Mouse (Mus musculus) erythroblast, adult 5-6 weeks (primary cell): ENCODE measurements around the gene Ago1. TPM values are rescaled to one million over a fixed set of nuclear protein-coding genes. Genes with fewer than 3 reads are reported as not detected.

Experiments
- ATAC-seq: replicated peaks from 2 replicates; pipeline ENCODE4 v1.8.0; 2016; ENCODE audit warnings: moderate number of reproducible peaks, mild to moderate bottlenecking, moderate TSS enrichment, inconsistent platforms; ENCODE audit not compliant: poor library complexity, low FRiP score, severe bottlenecking
- total RNA-seq, 2 experiments: library from RNA; stranded (forward) in 1 of 2; stranded (reverse) in 1 of 2; fragments of 150-400 nt in 1 of 2; fragments of 200-764, 138-1000 nt in 1 of 2; gene quantifications; 2 replicates each; pipeline versions ENCODE4 v1.2.3 to v1.2.4; 2015 to 2017; ENCODE audit warnings: low replicate concordance in 2 of 2

Ago1 gene
- total RNA-seq, 2 experiments from 2014 or later, result 3.7 to 4.8 TPM

GRCm38 (mm10) chr4:126481461-126481860 is 13.1 kb upstream of the Ago1 start:
- no peak for ATAC-seq

GRCm38 (mm10) chr4:126480288-126480687 is 11.9 kb upstream of the Ago1 start:
- no peak for ATAC-seq

DNA sequence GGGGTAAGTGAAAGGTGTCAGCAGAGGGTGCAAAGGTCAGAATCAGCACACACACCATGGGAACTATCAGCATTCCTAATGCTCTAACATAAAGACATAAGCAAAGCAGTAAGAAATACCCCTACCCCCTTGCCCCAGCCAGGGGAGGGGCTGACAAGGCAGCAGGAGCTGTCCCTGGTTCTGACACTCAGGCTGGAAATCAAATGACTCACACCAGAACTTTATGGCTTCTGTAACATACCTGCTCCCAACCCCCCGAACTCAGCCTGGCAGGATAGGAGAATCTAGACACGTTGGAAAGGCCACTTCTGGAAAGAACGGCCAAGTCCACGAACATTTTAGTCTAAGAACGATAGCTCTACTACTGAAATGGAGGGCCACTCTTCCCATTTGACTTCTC is 4.6 kb upstream of the Ago1 start:
- no peak for ATAC-seq

DNA sequence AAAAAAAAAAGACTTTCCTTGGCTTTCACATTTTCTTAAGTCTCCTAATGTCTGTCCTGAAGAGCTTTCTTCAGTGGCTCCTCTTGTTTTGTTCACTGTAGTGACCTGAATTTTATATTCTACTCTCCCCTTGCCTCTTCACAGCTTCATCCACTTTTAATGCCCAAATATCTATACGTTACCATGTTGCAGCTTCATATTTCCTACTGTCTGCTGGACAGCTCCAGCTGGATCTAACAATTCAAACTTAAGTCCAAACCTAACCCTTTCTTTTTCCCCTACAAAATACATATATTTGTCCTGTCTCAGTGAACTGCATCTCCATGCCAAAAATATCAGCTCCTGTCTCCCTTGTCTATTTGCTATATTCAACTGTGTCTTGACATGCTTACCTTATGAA is 951 bp upstream of the Ago1 start:
- no peak for ATAC-seq

- ATAC-seq, result no peak
Observed at GRCm38 (mm10) chr4:126468925-126469324, 542 bp upstream of the Ago1 start.

- ATAC-seq, result 0 out of 2 replicates have a peak, but pooled peaks have one; percentile 39
Observed at GRCm38 (mm10) chr4:126467721-126468284, 580 bp downstream of the Ago1 start.

DNA sequence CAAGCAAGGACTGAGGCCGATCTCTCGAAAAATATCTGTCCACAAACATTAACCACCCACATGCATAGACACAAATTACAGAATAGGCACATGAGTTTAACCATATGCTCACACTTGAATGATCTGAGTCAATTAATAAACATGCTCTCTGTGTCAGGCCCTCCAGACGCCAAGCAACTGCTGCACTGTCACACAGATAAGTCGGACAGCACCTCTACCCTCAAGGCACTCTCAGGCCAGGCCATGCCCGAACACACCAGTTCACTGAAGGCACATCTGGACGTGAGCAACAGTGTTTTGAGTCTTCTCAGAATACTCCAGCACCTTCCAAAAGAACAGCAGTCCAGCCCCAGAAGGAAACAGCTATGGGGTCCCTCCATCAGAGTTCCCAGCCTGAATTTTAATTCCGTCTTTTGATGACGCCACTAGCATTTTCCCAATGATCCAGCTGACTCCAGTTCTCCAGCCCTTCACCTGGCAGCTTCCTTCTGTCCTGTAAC is 2.1 kb downstream of the Ago1 start:
- ATAC-seq, result no peak

DNA sequence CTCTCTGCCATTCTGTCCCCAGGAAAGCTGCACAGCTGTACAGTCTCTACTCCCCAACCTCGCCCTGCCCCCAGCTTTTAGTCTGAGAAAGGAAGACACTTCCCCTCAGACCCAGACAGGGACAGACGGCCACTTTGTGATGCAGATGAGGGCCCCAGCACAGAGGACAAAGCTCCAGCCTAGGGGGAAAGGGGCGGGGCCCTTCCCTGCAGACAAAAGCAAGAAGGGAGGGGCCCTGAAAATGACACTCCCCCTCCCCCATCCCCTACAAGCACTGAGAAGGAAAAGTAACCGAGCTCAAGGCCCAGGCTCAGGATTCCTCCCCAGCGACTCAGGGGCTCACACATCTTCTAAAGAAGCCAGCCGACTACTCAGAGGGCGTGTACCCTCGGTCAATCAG is 2.5 kb downstream of the Ago1 start:
- no peak for ATAC-seq

DNA sequence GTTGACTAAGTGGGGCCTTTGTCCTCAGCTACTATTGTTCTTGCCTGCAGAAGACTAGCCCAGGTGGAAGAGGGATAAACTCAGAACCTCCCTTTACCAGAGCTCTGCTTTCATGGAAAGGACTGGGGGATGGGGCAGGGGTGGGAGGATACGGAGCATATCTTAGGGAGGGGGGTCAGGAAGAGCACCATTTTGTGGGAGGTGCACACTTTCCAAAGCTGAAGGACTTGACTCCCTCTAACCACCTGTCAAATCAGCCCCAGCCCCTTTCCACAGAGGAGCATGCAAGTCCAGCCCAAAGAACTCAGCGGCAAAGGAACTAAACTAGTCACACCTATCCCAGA is 3.5 kb downstream of the Ago1 start:
- no peak for ATAC-seq

GRCm38 (mm10) chr4:126464189-126464891 is 4.0 kb downstream of the Ago1 start:
- ATAC-seq, result no peak

DNA sequence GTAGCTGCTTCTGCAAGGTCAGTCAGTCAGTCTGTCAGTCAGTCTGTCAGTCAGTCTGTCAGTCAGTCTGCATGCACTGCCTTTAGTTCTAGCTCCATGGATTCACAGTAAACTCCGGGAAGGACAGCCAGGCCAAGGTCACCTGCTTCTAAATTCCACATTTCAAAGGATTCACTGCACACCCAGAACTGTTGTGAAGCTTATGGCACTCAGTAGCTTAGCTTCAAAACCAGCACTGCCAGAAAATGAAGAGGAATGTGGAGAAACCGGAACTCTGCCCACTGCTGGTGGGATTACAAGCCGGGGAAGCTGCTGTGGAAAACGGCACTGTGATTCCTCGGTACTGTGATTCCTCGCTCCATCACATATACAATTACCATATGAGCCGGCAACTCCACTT is 12.9 kb downstream of the Ago1 start:
- no peak for ATAC-seq

- no peak for ATAC-seq
Observed at GRCm38 (mm10) chr4:126454547-126455254, 13.7 kb downstream of the Ago1 start.

GRCm38 (mm10) chr4:126450268-126450667 is 18.1 kb downstream of the Ago1 start:
- no peak for ATAC-seq

DNA sequence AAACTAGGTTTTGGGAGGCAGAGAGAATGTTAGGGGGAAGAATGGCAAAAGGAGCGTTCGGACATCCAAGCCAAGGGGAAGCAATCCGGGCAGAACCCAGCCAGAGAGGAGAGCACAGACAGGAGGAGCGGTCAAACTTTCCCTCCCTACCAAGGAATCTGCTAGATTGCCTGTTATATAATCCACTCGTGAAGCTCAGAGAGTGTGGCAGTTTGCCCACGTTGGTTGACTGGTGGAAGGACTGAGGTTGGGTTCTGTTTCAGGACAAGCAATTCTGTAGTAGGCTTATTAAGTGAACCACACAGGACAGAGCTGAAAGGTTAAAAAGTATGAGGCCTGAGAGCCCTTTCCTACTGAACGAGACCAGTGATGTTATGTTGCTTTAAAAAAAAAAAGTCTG is 21.3 kb downstream of the Ago1 start:
- ATAC-seq, result no peak

DNA sequence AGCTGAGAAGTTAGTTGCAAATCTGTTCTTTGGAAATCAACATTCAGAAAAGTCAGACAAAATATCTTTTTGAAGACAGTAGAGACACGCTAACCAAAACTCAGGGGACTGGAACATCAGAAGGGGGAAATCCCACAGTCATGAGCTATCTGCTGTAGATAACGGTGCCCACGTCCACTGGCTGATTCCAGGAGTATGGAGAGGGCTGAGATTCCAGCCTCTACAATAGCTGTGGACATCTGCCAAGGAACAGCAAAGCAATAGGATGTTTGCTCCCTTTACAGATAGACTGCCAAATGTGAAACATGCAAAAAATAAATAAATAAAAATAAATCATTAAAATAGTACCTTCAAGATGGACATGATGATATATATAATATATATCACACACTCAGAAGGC is 23.9 kb downstream of the Ago1 start:
- ATAC-seq, result no peak

- ATAC-seq, result no peak
Observed at GRCm38 (mm10) chr4:126438261-126438660, 30.1 kb downstream of the Ago1 start.

DNA sequence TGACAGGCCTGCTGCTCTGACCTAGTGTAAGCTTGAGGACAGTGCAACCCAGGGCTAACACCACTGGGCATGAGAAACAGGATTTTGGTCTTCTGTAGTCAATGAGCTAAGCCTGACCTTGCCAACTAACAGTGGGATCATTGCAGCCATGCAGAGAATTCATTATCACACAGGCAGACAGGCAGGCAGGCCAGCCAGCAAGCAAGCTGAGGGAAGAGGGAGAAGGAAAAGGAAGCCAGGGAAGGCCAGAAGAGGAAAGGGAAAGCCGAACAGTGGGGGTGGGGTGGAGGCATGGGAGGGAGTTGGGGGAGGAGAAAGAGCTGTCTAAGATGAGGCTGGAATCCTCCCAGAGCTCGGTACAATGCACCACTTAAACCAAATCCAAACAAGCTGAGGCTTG is 32.1 kb downstream of the Ago1 start:
- ATAC-seq, result no peak

DNA sequence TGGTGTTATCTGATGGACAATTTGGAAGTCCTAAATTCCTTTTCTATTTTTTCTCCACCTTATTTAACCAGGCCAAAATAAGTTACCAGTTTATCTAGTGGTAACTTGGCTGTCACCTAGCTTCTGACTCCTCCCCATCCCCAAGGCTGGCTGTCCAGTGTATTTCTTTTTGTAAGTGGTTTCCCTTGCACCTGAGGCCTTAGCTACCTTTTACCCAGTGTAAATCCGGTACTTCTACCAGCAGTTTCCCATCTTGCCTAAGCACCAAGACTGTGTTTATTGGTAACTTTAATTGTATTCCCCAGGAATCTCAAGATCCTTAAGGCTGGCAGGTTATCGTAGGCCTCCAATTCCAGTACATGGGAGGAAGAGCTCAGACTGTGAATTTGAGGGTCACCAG is 34.3 kb downstream of the Ago1 start:
- no peak for ATAC-seq

GRCm38 (mm10) chr4:126433175-126433574 is 35.2 kb downstream of the Ago1 start:
- ATAC-seq, result no peak

DNA sequence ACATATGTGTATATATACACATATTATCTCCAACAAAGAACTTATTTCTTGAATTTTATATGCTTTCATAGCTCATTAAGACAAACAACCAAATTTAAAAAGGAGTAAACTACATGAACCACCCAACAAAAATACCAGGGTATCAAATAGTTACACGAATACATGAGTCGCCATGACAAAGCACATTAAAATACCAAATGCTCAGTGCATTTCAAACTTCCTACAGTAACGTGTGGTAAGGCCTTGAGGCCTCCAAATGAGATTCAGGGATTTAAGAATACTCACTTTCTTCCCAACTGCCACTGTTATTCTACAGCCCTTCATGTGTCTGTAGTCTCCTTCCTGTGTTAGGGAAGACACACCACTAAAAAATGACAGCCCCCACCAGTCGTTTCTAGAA is 36.6 kb downstream of the Ago1 start:
- no peak for ATAC-seq
